Mouse (Mus musculus) C2C12 (cell line): ENCODE results near the gene Gsto1. TPM values are rescaled to one million over a fixed set of nuclear protein-coding genes. Genes with fewer than 3 reads are reported as not detected.

Source experiments
- H3K27me3 ChIP-seq: one replicate; pipeline ENCODE4 v1.6.1; 2011; ENCODE audit not compliant: control insufficient read depth, insufficient read depth, insufficient read length
- H3K36me3 ChIP-seq: one replicate; pipeline ENCODE4 v1.6.1; 2011; ENCODE audit not compliant: control insufficient read depth, insufficient read depth
- H3K4me3 ChIP-seq: one replicate; pipeline ENCODE4 v1.5.1; 2011; ENCODE audit warnings: mild to moderate bottlenecking, control low read depth; ENCODE audit not compliant: poor library complexity, insufficient read depth, severe bottlenecking
- H3K79me2 ChIP-seq: one replicate; pipeline ENCODE4 v1.6.1; 2011; ENCODE audit not compliant: control insufficient read depth, insufficient read depth
- H3K79me3 ChIP-seq: one replicate; pipeline ENCODE4 v1.6.1; 2011; ENCODE audit warnings: low read depth, control low read depth
- H3ac ChIP-seq: one replicate; pipeline ENCODE3; 2011; ENCODE audit warnings: low read depth; ENCODE audit not compliant: control insufficient read depth, insufficient read length
- CEBPB ChIP-seq: IDR thresholded peaks from one replicate; pipeline ENCODE4 v1.6.1; 2011; ENCODE audit warnings: low read depth, mild to moderate bottlenecking, control low read depth, moderate library complexity
- CTCF ChIP-seq: IDR thresholded peaks from one replicate; pipeline ENCODE4 v1.5.1; 2011; ENCODE audit not compliant: control insufficient read depth, insufficient read depth, insufficient read length
- FOSL1 ChIP-seq: IDR thresholded peaks from one replicate; pipeline ENCODE4 v1.8.0; 2011; ENCODE audit warnings: mild to moderate bottlenecking, low read length; ENCODE audit not compliant: poor library complexity, insufficient read depth, severe bottlenecking
- MAX ChIP-seq: IDR thresholded peaks from one replicate; pipeline ENCODE4 v1.6.1; 2011; ENCODE audit warnings: mild to moderate bottlenecking, control low read depth
- MYOD1 ChIP-seq: IDR thresholded peaks from one replicate; pipeline ENCODE4 v1.6.1; 2011; ENCODE audit warnings: low read depth; ENCODE audit not compliant: control insufficient read depth, insufficient read length
- MYOG ChIP-seq: IDR thresholded peaks from one replicate; pipeline ENCODE4 v1.6.1; 2011; ENCODE audit not compliant: control insufficient read depth, insufficient read length; ENCODE audit errors: extremely low read depth
- USF1 ChIP-seq: IDR thresholded peaks from one replicate; pipeline ENCODE4 v1.6.1; 2011; ENCODE audit warnings: low read depth, mild to moderate bottlenecking, control low read depth, moderate library complexity
- long read RNA-seq, 2 experiments: library from polyadenylated mRNA; unstranded; transcript quantifications; one replicate each; pipeline ENCODE4 v2.0.0; 2019 to 2020
- polyA plus RNA-seq: library from polyadenylated mRNA; unstranded; fragments of >200 nt; fragmentation: generic; extraction: Trizol; gene quantifications from one replicate; pipeline ENCODE4 v1.2.1, GENCODE M21; 2012; ENCODE audit warnings: missing spikeins

Gsto1 gene
- polyA plus RNA-seq = 272 TPM
- long read RNA-seq, experiment 1, transcript Gsto1-201 (6 exons, 1,182 nt) = major isoform, 120 of 127 reads
- long read RNA-seq, experiment 1, partial matches to known transcripts = 4 of 127 reads
- long read RNA-seq, experiment 1, other reads (novel, unspliced or antisense) = 2 of 127 reads
- long read RNA-seq, experiment 2, transcript Gsto1-201 (6 exons, 1,182 nt) = major isoform, 169 of 172 reads
- long read RNA-seq, experiment 2, partial matches to known transcripts = 1 of 172 reads
- long read RNA-seq, experiment 2, other reads (novel, unspliced or antisense) = 1 of 172 reads

- H3K27me3 ChIP-seq = no peaks in the 10 kb centered on the region
- H3K79me2 ChIP-seq = peaks cover 41% of the 10 kb centered on the region
- H3K79me3 ChIP-seq = peaks cover 18% of the 10 kb centered on the region
- H3K4me3 ChIP-seq = peak within 1 kb of the TSS; percentile 75
- peak within 1 kb of the TSS; percentile 95 for H3ac ChIP-seq
- TF ChIP-seq USF1 (peak; percentile 29), CTCF (no peak), MAX (peak; percentile 83)
- peaks cover 27% of the 10 kb centered on the region for H3K36me3 ChIP-seq
These were observed at the start of gene Gsto1 for GRCm38 (mm10) chr19:47854796-47855783. Gene Gsto1 (plus strand): TSS chr19:47854970.

- Histone ChIP-seq H3ac (no peak overlapping the region), H3K4me3 (no peak overlapping the region), H3K36me3 (no peaks in the 10 kb centered on the region), H3K79me2 (no peaks in the 10 kb centered on the region), H3K27me3 (no peaks in the 10 kb centered on the region), H3K79me3 (no peaks in the 10 kb centered on the region)
- TF ChIP-seq MAX = no peak
- no peak for TF ChIP-seq MYOD1
- TF ChIP-seq MYOG = no peak
- no peak for TF ChIP-seq CTCF
- TF ChIP-seq FOSL1 = no peak
- TF ChIP-seq USF1 = no peak
- no peak for TF ChIP-seq CEBPB
These were observed 42.7 kb upstream of the Gsto1 start for GRCm38 (mm10) chr19:47812091-47812490.

- TF ChIP-seq MYOG = no peak
- TF ChIP-seq FOSL1 = no peak
- no peak for TF ChIP-seq MYOD1
- no peak for TF ChIP-seq USF1
- no peak for TF ChIP-seq CTCF
- no peak for TF ChIP-seq CEBPB
- no peak for TF ChIP-seq MAX
- no peaks in the 10 kb centered on the region for H3K27me3 ChIP-seq
- no peaks in the 10 kb centered on the region for H3K36me3 ChIP-seq
These were observed 40.0 kb upstream of the Gsto1 start for GRCm38 (mm10) chr19:47814721-47815120.

GRCm38 (mm10) chr19:47817692-47818091 lies 37.1 kb upstream of the Gsto1 start:
- H3ac ChIP-seq = no peak overlapping the region
- no peaks in the 10 kb centered on the region for H3K27me3 ChIP-seq
- TF ChIP-seq MYOD1 (no peak), USF1 (no peak), MAX (no peak), MYOG (no peak), CEBPB (no peak), FOSL1 (no peak), CTCF (no peak)
- no peaks in the 10 kb centered on the region for H3K79me2 ChIP-seq
- H3K36me3 ChIP-seq = no peaks in the 10 kb centered on the region
- H3K4me3 ChIP-seq = no peak overlapping the region
- no peaks in the 10 kb centered on the region for H3K79me3 ChIP-seq

More at GRCm38 (mm10) chr19:47814721-47815120, 40.0 kb upstream of the Gsto1 start:
- Histone ChIP-seq H3K4me3 (no peak overlapping the region), H3K79me2 (no peaks in the 10 kb centered on the region), H3K79me3 (no peaks in the 10 kb centered on the region), H3ac (no peak overlapping the region)

- no peaks in the 10 kb centered on the region for H3K79me2 ChIP-seq
- no peaks in the 10 kb centered on the region for H3K27me3 ChIP-seq
- no peaks in the 10 kb centered on the region for H3K79me3 ChIP-seq
- H3K36me3 ChIP-seq = no peaks in the 10 kb centered on the region
- H3K4me3 ChIP-seq = no peak overlapping the region
- no peak for TF ChIP-seq MAX
- TF ChIP-seq MYOD1 = no peak
- TF ChIP-seq CTCF = no peak
- TF ChIP-seq USF1 = no peak
- no peak overlapping the region for H3ac ChIP-seq
These were observed 33.8 kb upstream of the Gsto1 start for GRCm38 (mm10) chr19:47820832-47821493.
